Mouse (Mus musculus) CD4-positive helper T cell, adult 2 months (primary cell): ENCODE measurements around the gene Atxn1l.
"Not testable (repeated sequence)": the region's sequence is repeated elsewhere in the genome, so short reads cannot be mapped to it uniquely, and the experiment has no call there.

Experiments used
- DNase-seq: peaks from one replicate; pipeline ENCODE4 v3.0.0-alpha.2; 2012; ENCODE audit warnings: low read depth, missing footprints, low spot score

The Atxn1l gene

DNA sequence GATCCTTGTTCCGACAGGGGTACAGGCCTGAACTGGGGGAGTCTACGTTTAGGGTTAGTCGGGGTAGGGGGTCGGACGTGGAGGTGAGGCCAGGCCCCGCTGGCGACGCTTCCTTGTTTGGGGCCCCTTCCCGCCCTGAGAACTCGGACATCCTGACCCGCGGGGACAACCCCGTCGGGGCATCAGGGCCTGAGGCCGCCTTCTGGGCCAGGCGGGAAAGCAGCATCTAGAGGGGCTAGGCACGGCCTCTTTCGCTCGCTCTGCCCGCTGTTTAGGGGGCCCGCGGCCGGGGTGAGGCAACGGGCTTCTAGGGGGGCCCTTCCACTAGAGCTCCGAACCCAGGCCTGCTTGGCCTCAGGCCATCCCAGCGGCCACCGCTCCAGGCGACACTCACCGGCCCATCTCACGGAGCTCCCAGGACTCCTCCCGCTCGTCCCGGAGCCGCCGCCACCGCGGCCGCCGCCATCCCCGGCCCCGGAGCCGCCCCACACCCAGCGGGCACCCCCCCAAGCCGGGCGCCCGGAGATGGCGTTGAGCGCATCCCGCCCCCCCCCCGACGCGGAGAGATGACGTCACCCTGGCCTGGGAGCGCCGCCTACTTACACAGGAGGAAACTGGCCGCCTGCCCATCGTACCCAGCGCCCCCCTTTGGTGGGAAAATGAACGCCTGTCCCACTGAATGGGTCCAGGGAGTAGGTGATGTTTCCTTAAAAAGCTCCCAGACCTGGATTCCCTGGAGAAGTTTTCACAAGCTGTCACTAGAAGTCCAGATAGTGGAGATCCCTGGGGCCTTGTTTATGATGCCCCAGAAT lies at the start of gene Atxn1l:
Atxn1l (minus strand) TSS at position 503 of the 812 bp plus-strand sequence.
- DNase-seq, result peak; percentile 92

DNA sequence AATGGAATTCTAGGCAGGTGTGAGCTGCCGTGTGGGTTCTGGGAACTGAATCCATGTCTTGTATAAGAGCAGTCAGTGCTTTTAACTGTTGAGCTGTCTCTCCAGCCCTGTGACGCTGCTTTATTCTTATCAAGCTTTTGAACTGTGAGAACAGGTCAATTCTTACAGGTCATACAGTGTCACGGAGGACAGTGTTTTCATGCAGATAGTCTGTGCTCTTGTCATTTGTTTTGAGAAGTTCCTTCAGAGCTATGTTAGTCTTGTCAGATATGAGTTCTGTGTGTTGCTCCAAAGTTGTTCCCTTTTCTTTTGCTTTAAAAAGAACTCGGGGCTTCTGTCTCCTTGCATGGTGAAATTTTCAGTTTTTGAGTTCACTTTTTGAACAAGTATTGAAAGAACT lies 43.0 kb upstream of the Atxn1l start:
- DNase-seq, result no peak

GRCm38 (mm10) chr8:109779431-109780228 lies 42.1 kb upstream of the Atxn1l start:
- no peak for DNase-seq

GRCm38 (mm10) chr8:109778993-109779421 lies 41.5 kb upstream of the Atxn1l start:
- DNase-seq, result no peak

GRCm38 (mm10) chr8:109778280-109778977 lies 40.9 kb upstream of the Atxn1l start, which contains the start of gene Ap1g1:
Ap1g1 (plus strand) TSS chr8:109778554.
- DNase-seq, result peak; percentile 98

- no peak for DNase-seq
Observed at GRCm38 (mm10) chr8:109777851-109778250, 40.3 kb upstream of the Atxn1l start.

DNA sequence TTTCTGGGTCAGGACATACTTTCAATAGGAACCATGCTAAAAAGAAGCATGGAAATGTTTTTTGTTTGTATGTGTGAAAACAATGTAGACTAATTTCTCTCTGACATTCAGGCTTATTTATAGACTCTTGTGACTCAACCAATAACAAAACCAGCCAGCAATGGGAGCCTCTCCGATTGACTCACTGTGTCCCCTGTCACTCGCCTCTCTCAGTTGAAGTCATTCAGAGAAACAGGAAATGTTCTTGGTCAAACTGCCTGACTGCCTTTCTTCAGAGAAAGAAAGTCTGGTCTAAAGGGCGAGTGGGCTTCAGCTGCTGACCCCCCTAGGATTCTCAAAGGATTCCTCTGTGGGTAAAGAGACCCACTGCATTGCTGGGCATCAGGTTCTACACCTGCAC lies 35.6 kb upstream of the Atxn1l start:
- DNase-seq, result no peak

DNA sequence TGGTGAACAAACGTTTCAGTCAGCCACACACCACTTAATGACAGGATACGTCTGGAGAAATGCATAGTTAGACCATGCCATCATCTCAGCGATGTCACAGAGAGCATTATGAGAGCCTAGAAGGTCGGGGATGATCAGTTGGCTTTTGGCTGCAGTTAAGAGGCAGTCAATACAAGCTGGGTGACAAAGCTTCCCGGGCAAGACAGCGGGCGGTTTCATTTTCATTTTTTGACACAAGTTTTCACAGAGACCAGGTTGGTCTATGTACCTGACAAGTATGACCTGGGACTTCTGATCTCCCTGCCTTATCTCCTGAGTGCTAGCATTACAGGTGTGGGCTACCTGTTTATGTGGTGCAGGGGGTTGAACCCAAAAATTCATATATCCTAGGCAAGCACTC lies 28.5 kb upstream of the Atxn1l start:
- DNase-seq, result no peak

DNA sequence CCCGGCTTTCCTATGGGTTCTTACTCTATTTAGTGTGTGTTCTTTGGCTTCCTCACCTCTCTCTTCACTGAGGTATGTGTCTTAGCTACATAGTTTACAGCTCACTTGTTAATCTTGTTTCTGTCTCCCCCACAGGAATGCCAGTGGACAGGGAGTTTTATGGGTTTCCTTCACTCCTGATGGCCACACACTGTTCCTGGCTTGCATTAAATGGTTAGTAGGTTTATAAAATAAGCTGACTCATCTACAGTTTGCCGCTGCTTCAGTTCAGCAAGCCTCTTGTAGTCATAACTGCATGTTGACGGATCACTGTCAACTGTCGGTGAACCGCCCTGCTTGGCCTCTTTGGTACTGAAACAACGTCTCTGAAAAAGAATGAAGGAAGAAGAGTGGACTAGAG lies 26.5 kb upstream of the Atxn1l start:
- DNase-seq, result no peak

- no peak for DNase-seq
Observed at GRCm38 (mm10) chr8:109760221-109760620, 22.7 kb upstream of the Atxn1l start.

DNA sequence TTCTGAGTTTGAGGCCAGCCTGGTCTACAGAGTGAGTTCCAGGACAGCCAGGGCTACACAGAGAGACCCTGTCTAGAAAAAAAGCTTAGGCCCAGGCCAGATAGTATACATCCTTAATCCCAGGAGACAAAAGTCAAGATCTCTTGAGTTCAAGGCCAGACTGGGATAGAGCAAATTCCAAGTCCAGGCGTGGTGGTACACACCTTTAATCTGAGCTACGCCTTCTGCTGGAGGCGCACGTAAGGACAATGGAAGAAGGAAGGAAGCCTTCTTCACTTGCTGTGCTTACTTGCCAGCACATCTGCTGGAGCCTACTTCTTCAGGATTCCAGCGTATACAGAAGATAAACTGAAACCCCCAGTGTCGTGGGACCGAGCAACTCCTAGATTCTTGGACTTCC lies 21.9 kb upstream of the Atxn1l start:
- no peak for DNase-seq

DNA sequence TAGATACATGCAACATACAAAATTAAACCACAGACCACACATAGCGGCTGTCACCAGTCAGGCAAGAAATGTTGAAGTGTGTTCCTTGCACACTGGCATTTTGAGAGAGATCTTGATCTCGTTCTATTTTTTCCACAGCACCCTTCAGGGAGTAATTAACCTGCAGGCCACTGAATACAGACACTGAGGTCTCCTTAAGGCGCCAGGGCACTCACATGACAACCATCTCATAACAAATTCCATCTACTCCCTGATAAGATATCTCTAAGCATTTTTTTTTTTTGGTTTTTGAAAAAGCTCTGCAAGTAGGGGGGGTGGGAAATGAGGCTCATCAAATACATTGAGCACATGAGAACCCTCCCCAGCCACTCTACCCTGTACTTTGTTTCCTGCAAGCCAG lies 19.3 kb upstream of the Atxn1l start:
- DNase-seq, result no peak

- DNase-seq, result not testable (repeated sequence)
Observed at GRCm38 (mm10) chr8:109755554-109755953, 18.0 kb upstream of the Atxn1l start.

DNA sequence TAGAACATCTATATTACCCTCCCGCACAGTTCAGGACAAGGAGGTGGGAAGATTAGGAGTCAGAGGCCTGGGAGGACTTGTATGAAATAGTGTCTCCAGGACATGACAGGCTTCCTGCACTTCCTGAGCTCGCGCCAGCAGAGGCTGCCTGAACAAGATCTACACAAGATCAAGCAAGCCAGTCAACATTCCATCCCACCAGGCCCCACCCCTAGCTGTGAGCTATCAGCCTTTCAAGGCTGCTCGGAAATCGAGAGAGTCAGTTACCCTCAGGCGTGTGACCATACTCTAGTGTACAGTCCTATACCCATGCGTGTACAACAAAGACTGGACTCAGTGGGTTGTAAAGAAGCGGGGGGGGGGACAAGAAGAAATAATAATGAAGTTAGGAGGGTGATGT lies 17.2 kb upstream of the Atxn1l start:
- no peak for DNase-seq

GRCm38 (mm10) chr8:109751731-109752485 lies 14.4 kb upstream of the Atxn1l start:
- no peak for DNase-seq

- peak; percentile 86 for DNase-seq
Observed at GRCm38 (mm10) chr8:109750699-109751098, 13.2 kb upstream of the Atxn1l start.

GRCm38 (mm10) chr8:109750274-109750673 lies 12.7 kb upstream of the Atxn1l start:
- DNase-seq, result no peak

GRCm38 (mm10) chr8:109747468-109748199 lies 10.1 kb upstream of the Atxn1l start:
- DNase-seq, result no peak

GRCm38 (mm10) chr8:109738049-109738380 lies 476 bp upstream of the Atxn1l start:
- no peak for DNase-seq

DNA sequence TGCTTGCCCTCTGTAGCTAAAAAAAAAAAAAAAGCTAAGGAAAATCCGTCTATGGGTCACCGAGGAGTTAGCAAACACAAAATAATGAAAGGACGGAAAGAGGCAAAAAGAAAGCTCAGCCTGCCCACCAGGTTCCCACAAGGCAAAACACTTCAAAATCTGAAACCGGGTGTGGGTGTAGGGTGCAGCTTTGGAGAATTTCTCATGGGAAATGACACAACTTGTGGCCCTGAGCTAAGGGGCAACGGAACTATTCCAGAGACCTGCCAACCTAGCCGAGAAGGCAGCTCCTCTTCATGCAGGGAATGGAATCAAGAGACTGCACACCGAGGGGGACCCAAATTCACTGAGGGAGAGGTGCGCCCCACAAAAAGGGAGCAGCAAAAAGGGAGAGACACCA lies 720 bp downstream of the Atxn1l start:
- peak; percentile 20 for DNase-seq

DNA sequence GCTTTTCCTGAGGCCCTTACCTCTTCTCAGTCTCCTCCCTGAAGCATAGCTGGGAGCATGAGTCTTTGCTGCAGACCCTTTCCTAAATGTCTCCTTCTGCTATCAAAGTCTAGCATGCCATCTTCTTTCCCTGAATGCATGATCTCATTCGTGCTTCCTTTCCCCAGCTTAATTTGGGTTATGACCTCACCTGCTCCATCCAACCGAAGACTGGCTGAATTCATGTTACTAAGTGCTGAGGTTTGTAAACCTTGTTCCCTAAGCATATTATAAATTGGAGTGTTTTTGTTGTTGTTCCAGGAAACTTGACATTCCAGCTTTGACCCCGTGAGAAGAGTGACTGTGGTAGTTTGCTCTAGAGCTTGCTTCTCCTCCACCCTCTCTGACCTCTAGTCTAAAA lies 3.5 kb downstream of the Atxn1l start:
- no peak for DNase-seq
